26 mouse cellular contexts compared by ENCODE assay signal in genomic region chr3:102096976-102097375, GRCm38 (mm10). TPM values are rescaled to one million over a fixed set of nuclear protein-coding genes. Genes with fewer than 3 reads are reported as not detected.
"Had no signal": no experiment of that assay in that cellular context is flagged by ENCODE, and none has a peak within 500 bp of the region (broad histone marks: within the 10 kb centered on the region; RNA-seq: fewer than 3 reads in every experiment).

No protein-coding gene starts in this region.

- H3K9me3 ChIP-seq: heart, embryonic 10.5 days; heart, embryonic 12.5 days; hindbrain, embryonic 13.5 days; hindbrain, embryonic 15.5 days; kidney, embryonic 15.5 days; limb, embryonic 13.5 days; limb, embryonic 15.5 days; liver, embryonic 12.5 days had no signal

- H3K9ac ChIP-seq: heart, embryonic 12.5 days; hindbrain, embryonic 13.5 days; hindbrain, embryonic 15.5 days; kidney, embryonic 15.5 days; limb, embryonic 13.5 days; limb, embryonic 15.5 days; liver, embryonic 12.5 days; liver, embryonic 14.5 days had no signal

- ATAC-seq: intestine, embryonic 16.5 days; liver, embryonic 12.5 days had no signal

- H3K36me3 ChIP-seq: heart, embryonic 10.5 days; hindbrain, embryonic 13.5 days; hindbrain, embryonic 15.5 days; kidney, embryonic 15.5 days; limb, embryonic 13.5 days; limb, embryonic 15.5 days; liver, embryonic 12.5 days had no signal

- H3K4me3 ChIP-seq: heart, embryonic 10.5 days; heart, embryonic 12.5 days; hindbrain, embryonic 13.5 days; hindbrain, embryonic 15.5 days; kidney, embryonic 15.5 days; limb, embryonic 13.5 days; limb, embryonic 15.5 days; liver, embryonic 12.5 days had no signal

- H3K4me1 ChIP-seq: hindbrain, embryonic 15.5 days; kidney, embryonic 15.5 days; liver, embryonic 12.5 days had no signal

- DNase-seq: gastrocnemius, postnatal 14 days; gastrocnemius, postnatal 36 days; heart, adult 18-20 months; heart, postnatal 14 days; heart, postnatal 36 days; kidney, adult 11 months; kidney, adult 2 months; kidney, adult 9 months; kidney, postnatal 14 days; kidney, postnatal 36 days; layer of hippocampus, adult 9-11 months; layer of hippocampus, postnatal 36 days had no signal

- H3K4me2 ChIP-seq: heart, embryonic 12.5 days; hindbrain, embryonic 13.5 days; hindbrain, embryonic 15.5 days; kidney, embryonic 15.5 days; limb, embryonic 13.5 days; limb, embryonic 15.5 days; liver, embryonic 12.5 days had no signal

- H3K27me3 ChIP-seq: heart, embryonic 12.5 days; hindbrain, embryonic 13.5 days; hindbrain, embryonic 15.5 days; kidney, embryonic 15.5 days; limb, embryonic 13.5 days; limb, embryonic 15.5 days; liver, embryonic 12.5 days had no signal

- H3K27ac ChIP-seq: heart, embryonic 10.5 days; hindbrain, embryonic 13.5 days; hindbrain, embryonic 15.5 days; hindbrain, postnatal 0 days; kidney, embryonic 15.5 days; kidney, postnatal 0 days; limb, embryonic 13.5 days; limb, embryonic 15.5 days; liver, embryonic 12.5 days; liver, embryonic 14.5 days had no signal

RNA-seq across cellular contexts. Expression of gene Casq2, which starts 10.8 kb away (rescaled TPM):
- total RNA-seq: hematopoietic stem cell, adult 5-6 weeks had no signal
- polyA plus RNA-seq: liver, adult 2 months had no signal
